Mouse (Mus musculus): ENCODE results near the gene Padi3. TPM values are rescaled to one million over a fixed set of nuclear protein-coding genes. Genes with fewer than 3 reads are reported as not detected.

Gene Padi3
- total RNA-seq, 2 experiments from 2014 or later, result 0.26 to 0.51 TPM

- no peak for ATAC-seq (ENCODE audit: poor library complexity, severe bottlenecking)
These were observed 7.0 kb upstream of the Padi3 start for GRCm38 (mm10) chr4:140817413-140817812.

- no peak; the same call in 1 of the 2 replicates for ATAC-seq (ENCODE audit: poor library complexity, severe bottlenecking)
These were observed 5.8 kb upstream of the Padi3 start for GRCm38 (mm10) chr4:140815996-140816917.

DNA sequence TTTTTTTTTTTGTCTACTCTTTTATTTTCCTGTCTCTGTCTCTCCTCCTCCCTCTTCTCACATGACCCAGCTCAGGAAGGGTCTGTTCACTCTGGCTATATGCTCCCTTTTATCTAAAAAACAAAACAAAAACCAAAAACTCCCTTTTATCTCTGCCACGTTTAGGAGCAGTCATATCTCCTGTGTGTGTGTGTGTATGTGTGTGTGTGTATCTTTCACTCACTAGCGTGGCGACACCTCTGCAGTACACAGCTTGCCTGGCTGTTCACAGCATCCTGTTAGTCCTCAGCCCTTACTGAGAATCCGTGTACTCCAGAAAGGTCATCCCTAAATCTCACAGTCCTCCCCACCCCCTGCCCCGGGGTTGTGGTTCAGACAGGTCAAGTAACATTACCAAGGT is 5.0 kb upstream of the Padi3 start:
- ATAC-seq (ENCODE audit: poor library complexity, severe bottlenecking), result no peak

- peak; percentile 77 for ATAC-seq (ENCODE audit: poor library complexity, severe bottlenecking)
These were observed 4.1 kb upstream of the Padi3 start for GRCm38 (mm10) chr4:140814241-140815225.

DNA sequence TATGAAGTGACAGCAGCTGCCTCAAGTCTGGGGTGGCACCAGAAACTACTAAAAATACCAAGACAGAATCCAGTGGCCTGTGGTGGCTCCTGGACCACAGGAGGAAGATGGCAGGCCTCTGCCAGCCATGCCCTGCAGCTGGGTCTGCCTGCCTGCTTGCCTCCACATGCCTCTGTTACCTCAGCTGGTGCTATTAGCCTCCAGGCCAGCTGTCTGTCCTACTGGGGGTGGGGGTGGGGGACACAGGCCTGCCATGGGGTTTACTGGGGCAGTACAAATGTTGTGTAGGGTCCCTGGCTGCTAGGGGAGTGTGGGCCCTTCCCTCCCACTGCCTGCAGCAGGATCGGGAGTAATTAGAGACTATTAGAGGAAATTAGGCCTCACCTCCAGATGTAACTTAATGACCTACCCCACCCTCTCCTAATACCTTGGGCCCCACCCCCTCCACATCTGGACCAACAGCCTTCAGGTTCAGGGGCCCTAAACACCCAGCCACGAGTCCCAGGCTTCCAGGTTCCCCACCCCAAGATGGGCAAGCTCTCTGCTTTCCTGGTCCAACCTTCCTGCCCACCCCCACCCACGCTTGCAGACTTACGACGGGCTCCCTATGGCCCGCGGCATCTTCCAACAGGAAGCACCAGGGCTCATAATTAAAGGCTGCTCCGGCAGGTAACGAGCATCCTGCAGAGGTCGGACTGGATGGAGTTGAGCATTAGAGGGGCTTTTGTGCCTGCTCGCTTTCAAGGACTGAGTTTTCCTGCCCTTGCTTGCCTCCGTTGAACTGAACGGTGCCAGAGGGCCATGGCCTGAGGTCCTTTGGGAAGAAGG is 3.1 kb upstream of the Padi3 start:
- ATAC-seq (ENCODE audit: poor library complexity, severe bottlenecking), result no peak

DNA sequence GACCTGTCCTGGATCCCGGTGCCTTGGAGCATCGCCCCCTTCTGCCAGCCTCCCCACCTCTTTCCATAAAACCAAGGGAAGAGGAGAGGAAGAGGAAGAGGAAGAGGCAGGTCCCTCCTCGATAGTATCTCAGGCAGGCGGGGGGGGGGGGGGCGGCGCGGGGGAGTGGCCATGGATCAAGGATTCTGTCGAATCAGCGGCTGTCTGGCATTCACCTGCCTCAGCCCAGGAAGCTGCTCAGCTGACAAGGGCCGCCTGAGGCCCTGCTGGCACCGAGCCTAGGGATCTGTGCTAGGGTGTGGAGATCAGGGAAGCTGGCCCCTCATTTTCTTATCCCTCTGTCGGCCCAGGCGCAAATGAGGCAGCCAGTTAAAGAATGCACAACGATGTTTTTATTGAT is 2.2 kb upstream of the Padi3 start:
- ATAC-seq (ENCODE audit: poor library complexity, severe bottlenecking), result no peak

GRCm38 (mm10) chr4:140812191-140812590 is 1.7 kb upstream of the Padi3 start:
- no peak for ATAC-seq (ENCODE audit: poor library complexity, severe bottlenecking)

- ATAC-seq (ENCODE audit: poor library complexity, severe bottlenecking), result no peak
These were observed 1.3 kb downstream of the Padi3 start for GRCm38 (mm10) chr4:140809118-140809517.

DNA sequence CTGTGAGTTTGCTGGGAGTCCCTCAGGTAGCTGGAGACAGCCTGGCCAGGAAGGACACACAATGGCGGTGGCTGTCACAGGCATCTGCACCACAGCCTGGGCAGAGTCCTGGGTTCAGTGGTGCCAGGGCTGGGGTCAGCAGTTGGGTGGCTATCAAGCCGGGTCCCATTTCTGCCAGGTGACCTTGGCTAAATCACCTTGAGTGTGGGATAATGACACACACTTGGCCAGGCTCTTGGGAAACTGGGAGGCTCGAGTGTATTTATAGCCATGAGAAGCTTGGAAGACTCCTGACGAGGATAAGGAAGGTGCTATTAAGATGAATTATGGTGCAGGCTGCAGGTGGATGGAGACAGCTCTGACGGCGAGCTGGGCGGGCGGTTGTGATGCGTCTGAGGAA is 5.8 kb downstream of the Padi3 start:
- no peak for ATAC-seq (ENCODE audit: poor library complexity, severe bottlenecking)

- ATAC-seq (ENCODE audit: poor library complexity, severe bottlenecking), result no peak
These were observed 9.1 kb downstream of the Padi3 start for GRCm38 (mm10) chr4:140801364-140801763.

GRCm38 (mm10) chr4:140796786-140797185 is 13.7 kb downstream of the Padi3 start:
- no peak for ATAC-seq (ENCODE audit: poor library complexity, severe bottlenecking)

DNA sequence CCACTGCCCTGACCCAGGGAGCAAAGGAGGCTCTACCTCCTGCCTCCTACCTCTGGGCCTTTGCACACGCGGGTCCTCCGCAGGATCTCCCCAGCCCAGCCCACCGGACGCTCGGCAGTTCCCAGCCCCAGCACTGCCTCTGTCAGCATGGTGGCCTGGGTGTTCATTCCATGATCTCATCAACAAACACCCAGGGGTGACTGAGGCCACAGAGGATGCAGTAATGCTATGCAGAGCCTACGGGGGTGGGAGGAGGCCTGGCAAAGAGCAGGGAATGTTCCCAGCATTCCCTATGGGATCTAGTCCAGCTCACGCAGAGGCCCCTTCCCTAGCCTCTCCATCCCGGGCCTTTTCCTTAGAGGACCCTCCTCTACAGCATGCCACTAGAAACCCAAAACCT is 15.8 kb downstream of the Padi3 start:
- ATAC-seq (ENCODE audit: poor library complexity, severe bottlenecking), result no peak

GRCm38 (mm10) chr4:140793795-140794194 is 16.7 kb downstream of the Padi3 start:
- peak; percentile 56 for ATAC-seq (ENCODE audit: poor library complexity, severe bottlenecking)

DNA sequence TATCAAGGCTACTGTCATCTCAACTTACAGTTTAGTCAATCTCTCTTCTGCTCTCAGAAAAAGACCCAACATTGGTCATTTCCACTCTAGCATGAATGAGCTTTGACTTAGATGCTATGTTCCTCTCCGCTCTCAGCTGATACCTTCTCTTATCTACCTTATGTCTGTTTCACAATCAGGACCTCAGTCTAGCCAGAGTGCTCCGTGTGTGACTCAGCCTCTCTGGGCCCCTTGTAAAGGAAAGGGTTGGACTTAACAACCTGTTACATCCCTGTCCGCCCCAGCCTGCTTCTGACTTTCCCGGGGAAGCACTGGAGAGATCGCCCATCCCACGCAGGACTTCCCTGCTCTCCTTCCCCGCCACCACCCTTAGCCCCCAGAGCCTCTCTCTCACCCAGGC is 17.9 kb downstream of the Padi3 start:
- ATAC-seq (ENCODE audit: poor library complexity, severe bottlenecking), result no peak

- no peak for ATAC-seq (ENCODE audit: poor library complexity, severe bottlenecking)
These were observed 19.4 kb downstream of the Padi3 start for GRCm38 (mm10) chr4:140791071-140791470.

DNA sequence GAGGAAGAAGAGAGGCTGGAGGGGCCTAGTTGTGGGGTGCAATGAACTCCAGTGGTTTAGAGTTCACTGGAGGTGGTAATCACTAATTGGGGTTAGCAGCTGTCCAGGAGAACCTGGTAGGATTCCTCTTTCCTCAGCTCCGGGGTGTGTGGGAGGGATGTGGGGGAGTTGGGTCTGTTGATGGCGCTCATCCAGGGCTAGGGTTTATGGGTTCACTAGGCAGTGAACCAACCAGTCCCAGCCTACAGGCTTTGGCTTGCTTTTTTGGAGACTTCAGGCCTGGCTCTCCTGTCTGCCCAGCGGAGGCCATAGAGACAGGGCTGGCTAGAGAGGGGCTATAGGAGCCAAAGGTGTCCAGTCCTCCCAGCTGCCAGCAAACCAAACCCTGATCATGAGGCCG is 20.5 kb downstream of the Padi3 start:
- ATAC-seq (ENCODE audit: poor library complexity, severe bottlenecking), result no peak

DNA sequence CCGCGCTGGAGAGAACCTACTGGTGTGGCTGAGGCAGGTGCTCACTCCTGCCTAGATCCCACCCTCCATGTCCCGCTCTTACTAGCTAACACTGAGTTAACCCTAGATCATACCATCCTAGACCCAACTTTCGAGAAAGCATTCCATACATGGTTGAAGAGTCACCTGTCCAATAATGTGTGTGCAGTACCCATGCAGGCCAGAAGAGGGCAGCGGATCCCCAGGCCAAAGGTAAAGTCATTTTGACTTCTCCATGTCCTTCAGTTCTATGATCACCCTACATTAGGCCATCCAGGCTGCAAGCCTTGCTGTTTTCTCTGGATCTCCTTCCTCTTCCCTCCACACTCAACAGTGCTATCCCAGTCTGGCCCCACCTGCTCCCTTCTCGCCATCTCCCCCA is 21.5 kb downstream of the Padi3 start:
- peak; percentile 39 for ATAC-seq (ENCODE audit: poor library complexity, severe bottlenecking)

GRCm38 (mm10) chr4:140788264-140788663 is 22.2 kb downstream of the Padi3 start:
- ATAC-seq (ENCODE audit: poor library complexity, severe bottlenecking), result peak; percentile 51

GRCm38 (mm10) chr4:140787414-140787813 is 23.0 kb downstream of the Padi3 start:
- peak; percentile 68 for ATAC-seq (ENCODE audit: poor library complexity, severe bottlenecking)

- no peak for ATAC-seq (ENCODE audit: poor library complexity, severe bottlenecking)
These were observed 25.2 kb downstream of the Padi3 start for GRCm38 (mm10) chr4:140785217-140785616.
